Mouse (Mus musculus) forebrain, embryonic 14.5 days (tissue): ENCODE data around the gene Foxk1. TPM values are rescaled to one million over a fixed set of nuclear protein-coding genes. Genes with fewer than 3 reads are reported as not detected.

ENCODE experiments used
- ATAC-seq: fragments of 200-750 bp; cut with Nextera tagmentation; 2 replicates; pipeline ENCODE4 v1.8.0; 2017; ENCODE audit warnings: mild to moderate bottlenecking, moderate library complexity
- DNase-seq: peaks from one replicate; pipeline ENCODE4 v3.0.0-alpha.2; 2015; ENCODE audit warnings: low spot score
- H3K27ac ChIP-seq: fragments of 300-500 bp; sonication (generic); 2 replicates; pipeline ENCODE4 v1.5.1; 2014; ENCODE audit warnings: low read depth, mild to moderate bottlenecking, control low read depth, low read length, moderate library complexity
- H3K27me3 ChIP-seq: fragments of 300-500 bp; sonication (generic); replicated peaks from 2 replicates; pipeline ENCODE4 v1.6.1; 2014; ENCODE audit warnings: low read length, control low read depth, mixed read lengths; ENCODE audit not compliant: control insufficient read depth, insufficient read depth
- H3K36me3 ChIP-seq: fragments of 300-500 bp; sonication (generic); 2 replicates; pipeline ENCODE4 v1.6.1; 2014; ENCODE audit warnings: low read length, control low read depth; ENCODE audit not compliant: control insufficient read depth, insufficient read depth
- H3K4me1 ChIP-seq: fragments of 300-500 bp; sonication (generic); 2 replicates; pipeline ENCODE4 v1.6.1; 2014; ENCODE audit warnings: antibody characterized with exemption, low read length, control low read depth; ENCODE audit not compliant: control insufficient read depth, insufficient read depth
- H3K4me2 ChIP-seq: fragments of 300-500 bp; sonication (generic); 2 replicates; pipeline ENCODE4 v1.6.1; 2014; ENCODE audit warnings: mild to moderate bottlenecking, control low read depth, low read length
- H3K4me3 ChIP-seq: fragments of 300-500 bp; sonication (generic); 2 replicates; pipeline ENCODE4 v1.5.1; 2014; ENCODE audit warnings: low read depth, low read length, control low read depth
- H3K9ac ChIP-seq: fragments of 300-500 bp; sonication (generic); 2 replicates; pipeline ENCODE4 v1.6.1; 2014; ENCODE audit warnings: mild to moderate bottlenecking, low read length, control low read depth, moderate library complexity
- H3K9me3 ChIP-seq: fragments of 300-500 bp; sonication (generic); replicated peaks from 2 replicates; pipeline ENCODE4 v1.6.1; 2016; ENCODE audit warnings: low read length, control low read depth, mixed read lengths; ENCODE audit not compliant: control insufficient read depth
- WGBS: fragments of 180-500 bp; shearing (Covaris S2); extraction: QIAGEN DNeasy Blood & Tissue Kit; methylation state at CpG from one replicate; pipeline ENCODE4 v1.1.7; 2014; 5-methylcytosine and 5-hydroxymethylcytosine counted together
- polyA plus RNA-seq: library from polyadenylated mRNA; unstranded; fragments of >200 nt; fragmentation: Nextera tagmentation; extraction: Ambion mirVana; gene quantifications from 2 replicates; pipeline ENCODE4 v1.2.1, GENCODE M21; 2014

Foxk1 gene
- polyA plus RNA-seq, 1 experiment from 2014 or later: 1.8 TPM

DNA sequence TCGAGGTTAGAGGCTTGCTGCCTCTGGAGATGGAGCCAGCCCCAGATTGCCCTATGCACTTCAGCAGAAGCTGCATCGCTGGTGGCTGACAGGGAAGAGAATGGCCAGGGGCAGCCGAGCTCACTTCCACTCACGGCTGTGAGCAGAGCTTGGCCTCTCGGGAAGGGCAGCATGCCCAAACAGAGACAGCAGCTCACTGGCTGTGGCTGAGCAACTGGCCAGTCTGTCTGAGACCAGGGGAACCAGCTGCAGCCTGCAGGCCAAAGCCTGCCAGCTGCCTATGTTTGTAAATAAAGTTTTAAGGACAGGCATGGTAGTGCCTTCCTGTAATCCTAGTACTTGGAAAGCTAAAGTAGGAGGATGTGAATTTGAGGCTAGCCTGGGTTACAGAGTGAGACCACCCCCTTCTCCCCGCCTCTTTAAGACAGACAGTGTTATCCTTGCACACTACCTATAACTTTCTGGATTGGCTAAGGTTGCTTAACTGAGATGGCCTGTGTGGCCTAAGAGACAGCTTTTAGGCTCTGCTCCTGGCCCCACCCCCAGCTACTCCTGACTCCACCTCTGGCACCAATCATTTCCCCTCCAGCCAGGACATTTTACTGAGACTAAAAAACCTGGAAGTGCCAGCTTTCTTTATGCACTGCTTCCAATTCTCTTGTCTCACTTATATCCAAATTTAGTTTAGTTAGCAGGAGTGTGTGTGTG lies 11.5 kb downstream of the Foxk1 start:
- WGBS: 73% methylated on average over 6 of the region's 6 CpGs
- Histone ChIP-seq H3K4me3 (no peak overlapping the region), H3K27me3 (no peaks in the 10 kb centered on the region), H3K4me2 (no peak overlapping the region), H3K4me1 (peaks cover 17% of the 10 kb centered on the region), H3K9ac (no peak overlapping the region), H3K36me3 (no peaks in the 10 kb centered on the region), H3K27ac (no peak overlapping the region), H3K9me3 (no peaks in the 10 kb centered on the region)
- ATAC-seq (no peak), DNase-seq (no peak)

GRCm38 (mm10) chr5:142413723-142414445 lies 12.6 kb downstream of the Foxk1 start:
- Histone ChIP-seq H3K36me3 (no peaks in the 10 kb centered on the region), H3K4me2 (no peak overlapping the region), H3K27ac (no peak overlapping the region), H3K27me3 (no peaks in the 10 kb centered on the region), H3K9me3 (no peaks in the 10 kb centered on the region), H3K4me1 (peaks cover 16% of the 10 kb centered on the region), H3K4me3 (no peak overlapping the region), H3K9ac (no peak overlapping the region)
- no peak for ATAC-seq
- no peak for DNase-seq
- 26% methylated on average over 9 of the region's 9 CpGs for WGBS

DNA sequence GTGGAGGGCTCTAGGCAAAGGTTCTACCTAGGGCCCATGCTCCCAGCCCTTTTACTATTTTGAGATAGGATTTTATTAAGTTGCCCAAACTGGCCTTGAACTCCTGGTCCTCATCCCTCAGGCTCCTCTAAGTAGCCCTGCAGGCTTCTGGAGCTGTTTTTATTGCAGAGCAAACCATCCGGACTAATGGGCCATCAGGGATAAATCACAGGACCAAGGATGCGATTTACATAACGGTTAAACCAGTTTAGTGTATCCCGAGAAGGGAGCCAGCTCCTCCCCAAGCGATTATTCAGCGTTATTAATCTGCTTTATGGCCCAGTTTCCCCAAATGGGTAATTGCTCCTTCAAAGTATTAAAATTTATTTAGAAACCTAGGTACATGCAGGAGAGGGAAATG lies 14.1 kb downstream of the Foxk1 start:
- ATAC-seq: no peak

GRCm38 (mm10) chr5:142416070-142416775 lies 14.9 kb downstream of the Foxk1 start:
- no peak overlapping the region for H3K4me2 ChIP-seq
- H3K27ac ChIP-seq: no peak overlapping the region
- 26% methylated on average over 14 of the region's 14 CpGs for WGBS
- H3K9ac ChIP-seq: no peak overlapping the region
- H3K4me3 ChIP-seq: no peak overlapping the region
- no peaks in the 10 kb centered on the region for H3K9me3 ChIP-seq
- H3K27me3 ChIP-seq: no peaks in the 10 kb centered on the region
- H3K4me1 ChIP-seq: no peaks in the 10 kb centered on the region
- no peak for ATAC-seq
- H3K36me3 ChIP-seq: peaks cover 4% of the 10 kb centered on the region; the same call in 1 of the 2 replicates
- DNase-seq: no peak

More for the DNA sequence above, 14.1 kb downstream of the Foxk1 start:
- Histone ChIP-seq H3K9me3 (no peaks in the 10 kb centered on the region), H3K4me2 (no peak overlapping the region), H3K4me3 (no peak overlapping the region), H3K4me1 (peaks cover under 1% of the 10 kb centered on the region; the same call in 1 of the 2 replicates), H3K27ac (no peak overlapping the region), H3K36me3 (peaks cover 4% of the 10 kb centered on the region; the same call in 1 of the 2 replicates), H3K9ac (no peak overlapping the region), H3K27me3 (no peaks in the 10 kb centered on the region)
- 45% methylated on average over 6 of the region's 6 CpGs for WGBS
- no peak for DNase-seq

DNA sequence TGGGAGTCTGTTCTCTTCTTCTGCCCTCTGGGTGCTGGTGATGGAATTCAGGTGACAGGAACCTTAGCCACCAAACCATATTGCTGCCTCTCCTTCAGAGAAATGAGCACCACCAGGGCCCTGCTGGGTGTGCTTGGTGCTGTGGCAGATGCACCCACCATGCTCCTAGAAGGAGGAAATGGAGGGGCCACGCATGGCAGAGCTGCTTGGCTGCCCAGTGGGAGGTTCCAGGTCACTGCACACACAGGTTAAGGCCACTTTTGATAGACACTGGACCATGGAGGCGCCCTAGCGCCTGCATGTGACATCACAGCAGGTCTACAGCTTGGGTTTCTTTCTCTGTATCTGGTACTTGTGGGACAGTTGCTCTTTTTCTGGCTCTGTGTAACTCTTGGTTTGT lies 15.8 kb downstream of the Foxk1 start:
- Histone ChIP-seq H3K27me3 (no peaks in the 10 kb centered on the region), H3K4me2 (no peak overlapping the region), H3K9ac (no peak overlapping the region), H3K4me3 (no peak overlapping the region), H3K27ac (no peak overlapping the region), H3K9me3 (no peaks in the 10 kb centered on the region), H3K36me3 (peaks cover 4% of the 10 kb centered on the region; the same call in 1 of the 2 replicates), H3K4me1 (no peaks in the 10 kb centered on the region)
- ATAC-seq (no peak), DNase-seq (no peak)
- 72% methylated on average over 3 of the region's 3 CpGs for WGBS

- H3K4me1 ChIP-seq: no peaks in the 10 kb centered on the region
- H3K36me3 ChIP-seq: peaks cover 4% of the 10 kb centered on the region; the same call in 1 of the 2 replicates
- H3K9ac ChIP-seq: no peak overlapping the region
- H3K9me3 ChIP-seq: no peaks in the 10 kb centered on the region
- H3K4me2 ChIP-seq: no peak overlapping the region
- no peak for DNase-seq
- ATAC-seq: no peak
- H3K27me3 ChIP-seq: no peaks in the 10 kb centered on the region
- 88% methylated on average over 9 of the region's 9 CpGs for WGBS
- no peak overlapping the region for H3K4me3 ChIP-seq
- no peak overlapping the region for H3K27ac ChIP-seq
These were observed 16.6 kb downstream of the Foxk1 start for GRCm38 (mm10) chr5:142417876-142418275.

DNA sequence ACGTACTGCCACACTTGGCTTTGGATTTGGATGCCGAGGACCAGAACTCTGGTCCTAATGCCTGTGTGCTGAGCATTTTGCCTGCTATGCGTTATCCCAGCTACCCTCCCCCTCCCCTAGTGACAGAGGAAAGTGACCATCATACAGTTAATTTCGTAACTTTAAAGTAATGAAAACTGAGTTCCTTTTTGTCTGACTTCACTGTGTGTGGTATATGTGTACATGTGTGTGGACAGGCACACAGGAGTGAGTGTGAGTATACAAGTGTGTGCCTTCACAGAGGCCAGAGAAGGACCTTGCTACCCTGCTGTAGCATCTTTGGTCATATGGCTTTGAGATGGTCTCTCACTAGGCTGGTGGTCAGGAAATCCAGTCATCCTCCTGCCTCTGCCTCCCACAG lies 17.1 kb downstream of the Foxk1 start:
- Histone ChIP-seq H3K36me3 (peaks cover 4% of the 10 kb centered on the region; the same call in 1 of the 2 replicates), H3K4me1 (peaks cover 4% of the 10 kb centered on the region; the same call in 1 of the 2 replicates), H3K27me3 (no peaks in the 10 kb centered on the region), H3K9me3 (no peaks in the 10 kb centered on the region), H3K9ac (no peak overlapping the region), H3K27ac (no peak overlapping the region), H3K4me2 (no peak overlapping the region), H3K4me3 (no peak overlapping the region)
- ATAC-seq (no peak), DNase-seq (no peak)
- WGBS: 85% methylated on average over 4 of the region's 4 CpGs

DNA sequence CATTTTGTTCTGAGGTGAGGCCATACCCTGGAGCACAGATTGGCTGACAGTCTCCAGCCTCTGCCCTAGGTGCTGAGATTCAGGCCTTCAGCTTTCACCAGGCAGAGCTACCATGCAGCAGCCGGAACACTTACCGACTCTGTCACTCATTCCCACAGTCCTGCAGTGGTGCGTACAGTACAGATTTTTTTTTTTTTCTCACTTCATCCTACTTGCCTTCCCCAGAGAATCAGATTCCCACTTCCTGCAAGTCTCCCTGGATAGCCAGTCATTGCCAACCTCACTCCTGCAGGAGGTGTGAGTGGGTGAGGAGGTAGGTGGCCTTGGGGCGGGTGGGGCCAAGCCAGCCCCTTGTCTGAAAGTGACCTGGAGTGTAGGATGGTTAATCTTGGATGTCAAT lies 19.0 kb downstream of the Foxk1 start:
- peaks cover 4% of the 10 kb centered on the region; the same call in 1 of the 2 replicates for H3K36me3 ChIP-seq
- H3K4me2 ChIP-seq: no peak overlapping the region
- H3K4me3 ChIP-seq: no peak overlapping the region
- no peaks in the 10 kb centered on the region for H3K27me3 ChIP-seq
- H3K4me1 ChIP-seq: peaks cover 10% of the 10 kb centered on the region; the same call in 1 of the 2 replicates
- no peak overlapping the region for H3K27ac ChIP-seq
- H3K9me3 ChIP-seq: no peaks in the 10 kb centered on the region
- WGBS: 95% methylated on average over 4 of the region's 4 CpGs
- H3K9ac ChIP-seq: no peak overlapping the region
- no peak for ATAC-seq
- DNase-seq: no peak
